Mouse (Mus musculus) olfactory bulb, adult 2 months (tissue): ENCODE data around the gene Hk3.

Source experiments
- CTCF ChIP-seq: fragments of 200-500 bp; IDR thresholded peaks from 2 replicates; pipeline ENCODE4 v1.5.1; 2012; ENCODE audit warnings: low read depth, mild to moderate bottlenecking, low read length, moderate library complexity; ENCODE audit not compliant: insufficient read depth
- POLR2A ChIP-seq: fragments of 200-500 bp; IDR thresholded peaks from 2 replicates; pipeline ENCODE4 v1.6.1; 2012; ENCODE audit warnings: mild to moderate bottlenecking, low read depth, low read length, moderate library complexity; ENCODE audit not compliant: insufficient read depth

GRCm38 (mm10) chr13:54987405-54987804 lies 33.8 kb downstream of the Hk3 start:
- TF ChIP-seq POLR2A = no peak
- TF ChIP-seq CTCF = no peak
